12 mouse cellular contexts compared by ENCODE assay signal in genomic region chr14:75064520-75064919, GRCm38 (mm10). TPM values are rescaled to one million over a fixed set of nuclear protein-coding genes. Genes with fewer than 3 reads are reported as not detected.
DNase-seq lines count a peak whose midpoint lies in the region; ATAC-seq lines count a peak whose summit lies in the region.
"Had no signal": no experiment of that assay in that cellular context is flagged by ENCODE, and none has a peak within 500 bp of the region (broad histone marks: within the 10 kb centered on the region; RNA-seq: fewer than 3 reads in every experiment).

No protein-coding gene starts in this region.

- 51% methylated on average over 7 of the region's 7 CpGs for WGBS in liver, embryonic 13.5 days (ENCODE audit: insufficient replicate concordance)
- 84% methylated on average over 7 of the region's 7 CpGs for WGBS in midbrain, embryonic 14.5 days

- no peak overlapping the region for H3K4me3 ChIP-seq in liver, embryonic 13.5 days (replicated peaks)
- no peak overlapping the region for H3K4me3 ChIP-seq in midbrain, embryonic 14.5 days (replicated peaks; ENCODE audit: low read depth, low read length)
- H3K4me3 ChIP-seq: forebrain, embryonic 10.5 days; limb, embryonic 13.5 days; myocyte had no signal

- H3K9me3 ChIP-seq in liver, embryonic 13.5 days (replicated peaks) = no peaks in the 10 kb centered on the region
- no peaks in the 10 kb centered on the region for H3K9me3 ChIP-seq in midbrain, embryonic 14.5 days (ENCODE audit: control insufficient read depth, low read length)
- H3K9me3 ChIP-seq: forebrain, embryonic 10.5 days; limb, embryonic 13.5 days had no signal

- ATAC-seq in liver, embryonic 13.5 days (ENCODE audit: low read depth) = peak; percentile 47; the same call in 1 of the 2 replicates
- ATAC-seq in midbrain, embryonic 14.5 days (ENCODE audit: low FRiP score, low TSS enrichment) = no peak
- ATAC-seq: hindbrain, postnatal 0 days had no signal

- H3K27ac ChIP-seq in liver, embryonic 13.5 days = no peak overlapping the region
- H3K27ac ChIP-seq in midbrain, embryonic 14.5 days (replicated peaks; ENCODE audit: low read depth, low read length) = no peak overlapping the region
- H3K27ac ChIP-seq: forebrain, embryonic 10.5 days; hindbrain, postnatal 0 days; limb, embryonic 13.5 days had no signal

- H3K27me3 ChIP-seq in liver, embryonic 13.5 days = no peaks in the 10 kb centered on the region
- H3K27me3 ChIP-seq in midbrain, embryonic 14.5 days (ENCODE audit: control insufficient read depth, insufficient read depth, low read length) = no peaks in the 10 kb centered on the region
- H3K27me3 ChIP-seq: limb, embryonic 13.5 days had no signal

- H3K4me2 ChIP-seq in liver, embryonic 13.5 days = no peak overlapping the region
- H3K4me2 ChIP-seq in midbrain, embryonic 14.5 days (ENCODE audit: low read length) = no peak overlapping the region
- H3K4me2 ChIP-seq: limb, embryonic 13.5 days had no signal

- peaks cover 12% of the 10 kb centered on the region for H3K4me1 ChIP-seq in liver, embryonic 13.5 days (replicated peaks)
- H3K4me1 ChIP-seq in midbrain, embryonic 14.5 days (ENCODE audit: control insufficient read depth, insufficient read depth, low read length) = no peaks in the 10 kb centered on the region
- H3K4me1 ChIP-seq: forebrain, embryonic 10.5 days; limb, embryonic 13.5 days had no signal

- no peaks in the 10 kb centered on the region for H3K36me3 ChIP-seq in liver, embryonic 13.5 days
- H3K36me3 ChIP-seq in midbrain, embryonic 14.5 days (ENCODE audit: control insufficient read depth, insufficient read depth, low read length) = no peaks in the 10 kb centered on the region
- H3K36me3 ChIP-seq: forebrain, embryonic 10.5 days; limb, embryonic 13.5 days had no signal

- no peak overlapping the region for H3K9ac ChIP-seq in liver, embryonic 13.5 days
- no peak overlapping the region for H3K9ac ChIP-seq in midbrain, embryonic 14.5 days (replicated peaks; ENCODE audit: low read length)
- H3K9ac ChIP-seq: limb, embryonic 13.5 days had no signal

- DNase-seq in ES-CJ7 (ENCODE audit: low read depth, low spot score) (peak; percentile 75), ZHBTc4 (ENCODE audit: low read depth, low spot score) (peak; percentile 68)
- no peak for DNase-seq in liver, embryonic 13.5 days
- peak; percentile 22 for DNase-seq in naive thymus-derived CD4-positive, alpha-beta T cell, adult 2 months (ENCODE audit: low read depth)
- no peak for DNase-seq in kidney, postnatal 25 days
- DNase-seq in gastrocnemius, adult 8-10 months (ENCODE audit: low spot score in 2 of 2) = no peak
- no peak for DNase-seq in midbrain, embryonic 14.5 days
- DNase-seq: cerebellum, postnatal 25 days had no signal

RNA-seq across cellular contexts. Expression of gene Rubcnl, which starts 48.7 kb away (rescaled TPM):
- 0.20 and 0.24 TPM in 2 replicates for polyA plus RNA-seq in liver, embryonic 13.5 days (2015; fragmentation: Nextera tagmentation; extraction: Ambion mirVana)
- under 1 TPM in 2 of 4 experiments, not detected in 2; 0.11 to 0.13 TPM for total RNA-seq in gastrocnemius, adult 8-10 months (2022)
- 0.08 and 0.13 TPM in 2 replicates for polyA plus RNA-seq in midbrain, embryonic 14.5 days (2014; fragmentation: Nextera tagmentation; extraction: Ambion mirVana)

Comparison
In these comparisons a context has a peak if more than half of its experiments do, and no peak if none do; other contexts are left out.
1. DNase-seq: peak in ES-CJ7 (single experiment), ZHBTc4 (single experiment) and naive thymus-derived CD4-positive, alpha-beta T cell, adult 2 months (single experiment); none in liver, embryonic 13.5 days (single experiment), kidney, postnatal 25 days (0 of 2), gastrocnemius, adult 8-10 months (0 of 2) and midbrain, embryonic 14.5 days (single experiment).